Mouse (Mus musculus) heart, adult 8-10 months (tissue): ENCODE measurements around the gene Man1a. TPM values are rescaled to one million over a fixed set of nuclear protein-coding genes. Genes with fewer than 3 reads are reported as not detected.
A peak's percentile ranks its signal among the peaks of the same experiment; 100 is the strongest.

ENCODE experiments used
- DNase-seq: peaks from one replicate; pipeline ENCODE4 v3.0.0; 2022; ENCODE audit warnings: low spot score
- total RNA-seq, 4 experiments: library from RNA; stranded (reverse); gene quantifications; 2 replicates each; pipeline ENCODE4 v1.2.4; 2022

Gene Man1a
- total RNA-seq, 4 experiments from 2014 or later = 34.3 to 41.0 (median 38.3) TPM

- DNase-seq = no peak
Observed at GRCm38 (mm10) chr10:54061159-54061558, 15.2 kb downstream of the Man1a start.

GRCm38 (mm10) chr10:54060587-54060986 is 15.8 kb downstream of the Man1a start:
- no peak for DNase-seq

GRCm38 (mm10) chr10:54059679-54060249 is 16.6 kb downstream of the Man1a start:
- no peak for DNase-seq

GRCm38 (mm10) chr10:54059092-54059496 is 17.3 kb downstream of the Man1a start:
- DNase-seq = no peak

DNA sequence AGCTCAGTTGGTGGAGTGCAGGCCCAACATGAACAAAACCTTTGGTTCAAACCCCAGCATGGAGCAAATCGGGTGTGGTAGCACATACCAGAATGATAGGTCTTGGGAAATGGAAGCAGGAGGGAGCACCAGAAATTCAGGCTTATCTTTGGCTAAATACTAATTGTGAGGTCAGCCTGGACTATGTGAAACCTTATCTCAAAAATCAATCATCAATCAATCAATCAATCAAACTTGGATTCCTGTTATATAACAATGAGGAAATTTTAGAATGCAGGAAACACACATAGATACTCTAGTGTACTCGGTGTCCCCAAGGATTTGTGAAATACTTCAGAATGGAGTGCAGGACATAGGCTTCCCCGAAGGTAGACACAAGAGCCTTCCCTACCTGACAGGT is 17.8 kb downstream of the Man1a start:
- DNase-seq = no peak

DNA sequence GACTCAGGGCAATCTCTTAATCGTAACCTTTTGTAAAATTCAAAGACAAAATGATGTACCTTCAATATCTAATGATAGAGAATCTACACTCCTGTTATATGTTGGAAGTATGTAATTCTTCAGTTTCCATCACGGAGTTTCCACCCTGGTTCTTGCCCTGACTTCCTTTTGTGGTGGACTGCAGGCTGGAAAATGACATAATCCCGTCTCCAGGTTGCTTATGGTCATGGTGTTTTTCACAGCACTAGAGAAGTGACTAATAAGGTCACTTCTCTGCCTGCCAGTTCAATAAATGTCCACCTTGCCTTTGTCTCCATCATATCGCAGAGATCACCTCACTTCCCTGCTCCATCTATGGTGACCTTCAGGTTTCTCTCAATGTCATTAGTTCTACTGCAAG is 22.2 kb downstream of the Man1a start:
- no peak for DNase-seq

DNA sequence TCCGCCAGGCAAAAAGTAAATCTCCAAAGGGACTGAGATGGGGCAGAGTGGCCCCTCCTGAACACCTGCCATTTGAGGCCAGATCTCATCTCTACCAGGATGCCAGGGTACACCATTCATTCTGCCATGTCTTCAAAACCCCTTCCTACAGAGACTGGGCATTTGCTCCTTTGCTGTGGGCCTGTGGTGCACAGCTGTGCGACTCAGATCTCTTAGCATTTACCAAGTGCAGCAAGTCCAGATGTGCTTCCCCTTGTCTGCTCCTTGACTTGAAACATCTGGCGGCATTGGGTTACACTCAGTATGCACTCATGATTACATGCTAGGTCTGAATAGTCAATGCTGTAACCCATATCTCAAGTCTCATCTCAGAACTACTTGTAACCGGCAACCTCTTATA is 28.5 kb downstream of the Man1a start:
- DNase-seq = no peak

- DNase-seq = no peak
Observed at GRCm38 (mm10) chr10:54043358-54043757, 33.1 kb downstream of the Man1a start.

DNA sequence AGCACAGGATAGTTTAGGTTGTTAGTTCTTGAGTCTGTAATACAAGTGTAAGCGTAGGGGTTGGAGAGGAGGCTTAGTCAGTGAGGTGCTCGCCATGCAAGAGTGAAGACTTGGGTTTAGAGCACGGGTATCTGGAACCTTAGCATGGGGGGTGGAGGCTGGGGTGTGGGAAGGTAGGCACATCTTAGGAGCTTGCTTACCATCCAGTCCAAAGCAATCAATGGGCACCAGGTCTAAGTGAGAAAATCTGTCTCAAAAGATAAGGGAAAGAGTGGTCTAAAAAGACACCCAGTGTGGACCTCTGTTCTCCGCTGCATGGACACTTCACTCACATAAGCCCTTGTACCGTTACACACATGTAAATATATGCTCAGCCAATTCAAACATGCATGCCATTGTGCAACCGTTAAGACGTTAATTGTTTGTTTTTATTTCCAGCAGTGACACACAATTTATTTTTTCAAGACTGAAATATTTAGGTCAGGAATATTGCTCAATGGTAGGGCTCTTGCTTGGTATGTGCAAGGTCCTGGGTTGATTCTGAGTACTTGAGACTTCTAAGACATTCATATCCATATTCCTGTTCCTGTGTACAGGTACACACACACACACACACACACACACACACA is 34.1 kb downstream of the Man1a start:
- no peak for DNase-seq

- DNase-seq = no peak
Observed at GRCm38 (mm10) chr10:54040261-54041165, 35.9 kb downstream of the Man1a start.

- DNase-seq = no peak
Observed at GRCm38 (mm10) chr10:54039754-54040153, 36.7 kb downstream of the Man1a start.

GRCm38 (mm10) chr10:54038734-54039133 is 37.7 kb downstream of the Man1a start:
- peak; percentile 57 for DNase-seq

- DNase-seq = peak; percentile 55
Observed at GRCm38 (mm10) chr10:54038180-54038579, 38.2 kb downstream of the Man1a start.

- no peak for DNase-seq
Observed at GRCm38 (mm10) chr10:54037348-54038010, 38.9 kb downstream of the Man1a start.

GRCm38 (mm10) chr10:54035586-54035985 is 40.8 kb downstream of the Man1a start:
- no peak for DNase-seq

DNA sequence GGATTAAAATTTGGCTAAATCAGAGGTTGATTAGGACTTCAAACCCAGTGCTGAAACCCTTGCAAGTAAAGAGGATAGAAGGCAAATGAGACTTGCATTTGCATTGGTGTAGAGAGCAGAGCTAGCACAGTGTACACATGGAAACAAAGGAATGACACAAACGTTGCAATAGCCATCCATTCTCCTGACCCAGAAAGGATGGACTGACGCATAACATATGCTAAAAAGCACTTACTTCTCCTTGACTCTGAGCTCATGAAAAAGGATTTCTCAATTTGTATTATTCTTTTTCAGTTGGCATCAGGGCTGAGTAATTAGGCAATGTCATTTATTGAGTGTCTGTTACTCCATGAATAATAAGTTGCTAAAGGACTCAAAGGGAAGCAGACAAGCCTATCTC is 41.6 kb downstream of the Man1a start:
- no peak for DNase-seq

- peak; percentile 76 for DNase-seq
Observed at GRCm38 (mm10) chr10:54032316-54033092, 43.9 kb downstream of the Man1a start.

- DNase-seq = no peak
Observed at GRCm38 (mm10) chr10:54028866-54029265, 47.5 kb downstream of the Man1a start.

- DNase-seq = no peak
Observed at GRCm38 (mm10) chr10:54026738-54027427, 49.5 kb downstream of the Man1a start.

DNA sequence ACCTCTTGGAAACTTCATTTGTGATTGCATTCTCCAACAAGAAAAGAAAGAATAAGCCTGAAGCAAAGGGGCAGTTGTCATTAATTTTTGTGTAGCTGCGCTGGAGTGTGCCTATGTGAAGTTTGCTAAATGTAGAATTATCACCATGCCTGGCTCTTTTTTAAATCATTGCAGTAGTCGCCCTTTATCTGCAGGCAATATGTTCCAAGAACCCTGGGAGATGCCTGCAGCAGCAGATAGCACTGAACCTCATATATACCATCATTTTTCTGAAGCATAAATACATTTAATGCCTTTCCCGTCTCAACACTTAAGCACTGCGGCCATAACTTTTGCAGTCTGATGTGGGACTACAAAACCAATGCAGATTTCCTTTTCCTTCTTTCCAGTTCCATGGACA is 50.3 kb downstream of the Man1a start:
- DNase-seq = no peak
